Mouse (Mus musculus) forebrain, embryonic 15.5 days (tissue): ENCODE results near the gene Pdlim4. TPM values are rescaled to one million over a fixed set of nuclear protein-coding genes. Genes with fewer than 3 reads are reported as not detected.
"Not testable (repeated sequence)": the region's sequence is repeated elsewhere in the genome, so short reads cannot be mapped to it uniquely, and the experiment has no call there.

Experiments used
- ATAC-seq: fragments of 200-750 bp; cut with Nextera tagmentation; replicated peaks from 2 replicates; pipeline ENCODE4 v1.8.0; 2017; ENCODE audit warnings: mild to moderate bottlenecking, moderate TSS enrichment, moderate library complexity
- H3K27ac ChIP-seq: fragments of 300-500 bp; sonication (generic); replicated peaks from 2 replicates; pipeline ENCODE4 v1.5.1; 2015; ENCODE audit warnings: mild to moderate bottlenecking, inconsistent platforms
- H3K27me3 ChIP-seq: fragments of 300-500 bp; sonication (generic); 2 replicates; pipeline ENCODE4 v1.6.1; 2015; ENCODE audit warnings: inconsistent platforms
- H3K36me3 ChIP-seq: fragments of 300-500 bp; sonication (generic); 2 replicates; pipeline ENCODE4 v1.6.1; 2015; ENCODE audit warnings: mild to moderate bottlenecking, inconsistent platforms
- H3K4me1 ChIP-seq: fragments of 300-500 bp; sonication (generic); 2 replicates; pipeline ENCODE4 v1.6.1; 2015; ENCODE audit warnings: inconsistent platforms
- H3K4me2 ChIP-seq: fragments of 300-500 bp; sonication (generic); replicated peaks from 2 replicates; pipeline ENCODE4 v1.6.1; 2015; ENCODE audit warnings: mild to moderate bottlenecking, inconsistent platforms
- H3K4me3 ChIP-seq: fragments of 300-500 bp; sonication (generic); 2 replicates; pipeline ENCODE4 v1.5.1; 2015; ENCODE audit warnings: mild to moderate bottlenecking, inconsistent platforms
- H3K9ac ChIP-seq: fragments of 300-500 bp; sonication (generic); replicated peaks from 2 replicates; pipeline ENCODE4 v1.6.1; 2015; ENCODE audit warnings: mild to moderate bottlenecking, inconsistent platforms
- H3K9me3 ChIP-seq: fragments of 300-500 bp; sonication (generic); 2 replicates; pipeline ENCODE4 v1.6.1; 2016; ENCODE audit warnings: inconsistent platforms
- WGBS: fragments of 180-500 bp; shearing (Covaris S2); methylation state at CpG from one replicate; pipeline ENCODE4 v1.1.7; 2015; ENCODE audit warnings: mixed read lengths; 5-methylcytosine and 5-hydroxymethylcytosine counted together
- polyA plus RNA-seq: library from polyadenylated mRNA; unstranded; fragments of >200 nt; fragmentation: Nextera tagmentation; extraction: Ambion mirVana; gene quantifications from 2 replicates; pipeline ENCODE4 v1.2.1, GENCODE M21; 2015

Gene Pdlim4
- polyA plus RNA-seq, 1 experiment from 2014 or later: 42.8 TPM

DNA sequence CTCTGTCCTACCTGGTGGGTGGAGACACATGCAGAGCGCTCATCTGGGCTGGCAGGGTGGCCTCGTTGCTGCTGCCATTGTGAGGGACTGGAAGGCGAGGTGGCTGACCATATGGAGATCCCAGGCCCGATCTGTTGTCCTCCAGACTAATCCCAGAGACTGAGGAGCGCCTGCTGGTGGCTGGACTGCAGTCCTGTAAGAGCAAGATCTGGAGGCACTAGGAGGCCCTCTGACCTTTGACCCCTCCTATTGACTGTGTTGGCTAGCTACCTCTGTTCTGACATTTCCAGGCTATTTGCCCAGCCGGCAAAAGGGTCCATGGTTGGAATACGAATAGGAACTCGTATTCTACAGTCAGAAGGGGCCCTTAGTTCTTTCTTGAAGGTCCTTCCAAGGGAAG, 12.7 kb downstream of the Pdlim4 start:
- 33% methylated on average over 8 of the region's 8 CpGs for WGBS
- Histone ChIP-seq H3K4me2 (no peak overlapping the region), H3K9me3 (no peaks in the 10 kb centered on the region), H3K27me3 (no peaks in the 10 kb centered on the region), H3K27ac (no peak overlapping the region), H3K36me3 (no peaks in the 10 kb centered on the region), H3K4me3 (no peak overlapping the region), H3K4me1 (peaks cover 28% of the 10 kb centered on the region), H3K9ac (no peak overlapping the region)
- no peak for ATAC-seq

DNA sequence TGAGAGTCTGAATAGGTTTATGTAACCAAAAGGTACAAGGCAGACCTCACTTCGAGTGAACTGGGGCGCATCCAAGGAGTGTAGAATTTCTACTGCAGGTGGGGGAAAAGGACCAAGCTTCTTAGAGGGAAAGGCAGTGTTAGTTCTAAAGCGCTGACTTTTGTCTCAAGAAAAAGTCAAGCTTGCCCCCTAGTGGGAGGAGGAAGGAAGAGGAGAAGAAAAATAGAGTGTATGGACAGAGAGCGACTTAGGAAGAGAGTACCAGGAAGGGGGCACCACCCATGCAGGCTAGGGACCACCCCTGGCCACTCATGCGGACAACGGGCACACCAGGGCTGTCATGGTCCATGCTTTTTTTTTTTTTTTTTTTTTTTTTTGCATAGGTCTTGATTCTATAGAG, 14.6 kb downstream of the Pdlim4 start:
- no peak overlapping the region for H3K4me2 ChIP-seq
- peaks cover 22% of the 10 kb centered on the region for H3K4me1 ChIP-seq
- H3K9ac ChIP-seq: no peak overlapping the region
- no peaks in the 10 kb centered on the region for H3K27me3 ChIP-seq
- no peaks in the 10 kb centered on the region for H3K9me3 ChIP-seq
- no peak for ATAC-seq
- 46% methylated on average over 6 of the region's 6 CpGs for WGBS
- no peak overlapping the region for H3K27ac ChIP-seq
- H3K4me3 ChIP-seq: no peak overlapping the region
- no peaks in the 10 kb centered on the region for H3K36me3 ChIP-seq

DNA sequence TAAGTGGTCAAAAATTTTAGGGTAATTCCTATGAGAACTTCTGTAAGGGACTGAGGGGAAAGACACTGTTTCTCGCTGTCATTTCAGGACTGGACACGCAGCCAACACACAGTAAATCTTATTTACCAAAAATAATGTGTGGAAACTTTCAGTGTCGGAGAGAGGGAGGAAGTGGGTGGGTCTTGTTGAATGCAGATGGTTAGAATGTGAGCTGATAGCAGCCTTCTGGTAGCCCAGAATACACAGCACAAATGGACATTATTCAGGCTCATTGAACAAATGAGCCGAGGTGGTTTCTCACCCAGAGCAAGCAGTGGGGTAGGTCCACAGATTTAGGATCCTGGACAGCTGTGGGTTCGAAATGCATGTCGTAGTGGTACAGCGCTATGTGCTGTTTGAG, 15.7 kb downstream of the Pdlim4 start:
- H3K9me3 ChIP-seq: no peaks in the 10 kb centered on the region
- H3K4me1 ChIP-seq: peaks cover 10% of the 10 kb centered on the region
- no peak for ATAC-seq
- H3K4me3 ChIP-seq: no peak overlapping the region
- H3K4me2 ChIP-seq: no peak overlapping the region
- 90% methylated on average over 7 of the region's 7 CpGs for WGBS
- no peaks in the 10 kb centered on the region for H3K27me3 ChIP-seq
- no peak overlapping the region for H3K27ac ChIP-seq
- H3K36me3 ChIP-seq: no peaks in the 10 kb centered on the region
- H3K9ac ChIP-seq: no peak overlapping the region

DNA sequence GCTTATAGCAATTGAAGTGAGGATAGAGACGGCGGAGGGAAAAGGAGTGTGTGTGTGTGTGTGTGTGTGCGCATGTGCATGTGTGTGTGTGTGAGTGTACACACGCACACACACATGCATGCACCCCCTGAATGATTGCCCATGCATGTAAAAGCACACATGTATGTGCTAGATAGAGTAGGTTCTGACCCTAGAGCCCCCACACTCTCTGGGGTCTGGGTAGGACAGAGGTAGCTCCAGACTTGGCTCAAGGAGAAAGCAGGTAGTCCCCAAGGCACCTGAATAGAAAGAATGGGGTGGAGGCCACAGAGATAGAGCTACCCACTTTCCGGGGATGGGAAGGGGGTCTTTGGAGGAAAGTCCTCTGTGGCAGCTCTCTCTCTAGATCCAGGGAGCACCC, 16.7 kb downstream of the Pdlim4 start:
- H3K27ac ChIP-seq: no peak overlapping the region
- peaks cover under 1% of the 10 kb centered on the region for H3K4me1 ChIP-seq
- no peaks in the 10 kb centered on the region for H3K27me3 ChIP-seq
- H3K36me3 ChIP-seq: no peaks in the 10 kb centered on the region
- H3K9me3 ChIP-seq: no peaks in the 10 kb centered on the region
- ATAC-seq: no peak
- no peak overlapping the region for H3K9ac ChIP-seq
- H3K4me2 ChIP-seq: no peak overlapping the region
- no peak overlapping the region for H3K4me3 ChIP-seq
- WGBS: 89% methylated on average over 5 of the region's 5 CpGs

DNA sequence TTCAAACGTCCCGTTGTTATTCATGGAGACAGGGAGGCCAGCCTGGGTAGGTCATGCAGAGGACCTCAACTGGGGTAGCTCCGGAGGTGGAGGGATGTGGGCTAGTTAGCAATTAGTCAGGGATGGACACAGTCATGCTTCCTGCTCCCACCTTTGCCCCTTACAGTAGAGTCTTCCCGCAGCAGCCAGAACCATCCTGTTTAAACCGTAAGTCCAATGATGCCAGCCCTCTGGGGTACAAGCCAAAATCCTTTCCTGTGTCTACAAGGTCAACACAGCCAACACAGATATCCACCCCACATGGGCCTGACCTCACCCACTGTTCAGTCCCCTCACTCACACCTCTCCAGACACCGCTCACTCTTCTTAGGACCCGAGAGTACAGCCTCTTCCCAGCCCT, 17.7 kb downstream of the Pdlim4 start:
- 88% methylated on average over 7 of the region's 7 CpGs for WGBS
- H3K4me3 ChIP-seq: no peak overlapping the region

DNA sequence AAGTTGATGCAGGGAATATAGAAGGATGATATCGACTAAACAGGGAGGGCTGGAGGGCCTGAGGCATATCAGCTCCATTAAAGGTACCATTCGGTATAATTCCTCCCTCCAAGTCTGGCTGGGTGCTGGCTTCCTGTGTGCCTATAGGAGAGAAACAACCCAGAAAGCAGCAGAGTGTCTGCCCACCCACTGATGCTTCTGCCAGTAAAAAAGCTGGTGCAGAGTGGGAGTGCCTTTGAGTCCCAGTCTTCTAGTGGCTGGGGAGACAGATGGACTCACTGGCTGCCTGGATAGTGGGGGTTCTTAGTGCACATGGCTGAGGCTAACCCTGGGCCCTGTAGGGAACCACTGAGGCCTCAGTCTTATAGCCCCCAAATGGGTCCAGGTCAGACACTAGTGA, 18.6 kb downstream of the Pdlim4 start:
- no peak overlapping the region for H3K4me3 ChIP-seq
- WGBS: 79% methylated on average over 2 of the region's 2 CpGs
- ATAC-seq: no peak
- H3K36me3 ChIP-seq: no peaks in the 10 kb centered on the region
- H3K9me3 ChIP-seq: no peaks in the 10 kb centered on the region
- H3K4me2 ChIP-seq: no peak overlapping the region
- no peak overlapping the region for H3K27ac ChIP-seq
- H3K27me3 ChIP-seq: no peaks in the 10 kb centered on the region
- no peaks in the 10 kb centered on the region for H3K4me1 ChIP-seq
- H3K9ac ChIP-seq: no peak overlapping the region

More for the DNA sequence above, 17.7 kb downstream of the Pdlim4 start:
- no peaks in the 10 kb centered on the region for H3K4me1 ChIP-seq
- no peak overlapping the region for H3K27ac ChIP-seq
- no peak overlapping the region for H3K9ac ChIP-seq
- H3K27me3 ChIP-seq: no peaks in the 10 kb centered on the region
- H3K9me3 ChIP-seq: no peaks in the 10 kb centered on the region
- no peak for ATAC-seq
- H3K36me3 ChIP-seq: no peaks in the 10 kb centered on the region
- no peak overlapping the region for H3K4me2 ChIP-seq

GRCm38 (mm10) chr11:54040676-54041075, 28.1 kb downstream of the Pdlim4 start:
- Histone ChIP-seq H3K27me3 (no peaks in the 10 kb centered on the region), H3K4me1 (no peaks in the 10 kb centered on the region), H3K4me3 (no peak overlapping the region), H3K9me3 (no peaks in the 10 kb centered on the region), H3K9ac (no peak overlapping the region), H3K36me3 (no peaks in the 10 kb centered on the region), H3K27ac (no peak overlapping the region), H3K4me2 (no peak overlapping the region)
- no peak for ATAC-seq
- WGBS: 91% methylated on average over 6 of the region's 6 CpGs

- not testable (repeated sequence) for H3K36me3 ChIP-seq, H3K4me2 ChIP-seq, H3K27me3 ChIP-seq, H3K4me3 ChIP-seq, ATAC-seq, H3K27ac ChIP-seq, H3K9me3 ChIP-seq, H3K4me1 ChIP-seq, H3K9ac ChIP-seq
- WGBS: 94% methylated on average over 1 of the region's 3 CpGs
These were observed 35.9 kb downstream of the Pdlim4 start for GRCm38 (mm10) chr11:54032872-54033271.

- Histone ChIP-seq H3K4me1 (peaks cover 13% of the 10 kb centered on the region), H3K27me3 (peaks cover 7% of the 10 kb centered on the region; the same call in 1 of the 2 replicates), H3K27ac (no peak overlapping the region), H3K4me2 (peak overlapping the region; percentile 97), H3K9me3 (no peaks in the 10 kb centered on the region), H3K9ac (no peak overlapping the region), H3K36me3 (no peaks in the 10 kb centered on the region), H3K4me3 (peak overlapping the region; percentile 56; the same call in 1 of the 2 replicates)
- ATAC-seq: no peak
- WGBS: 78% methylated on average over 4 of the region's 4 CpGs
These were observed 39.8 kb downstream of the Pdlim4 start for GRCm38 (mm10) chr11:54028997-54029396.

DNA sequence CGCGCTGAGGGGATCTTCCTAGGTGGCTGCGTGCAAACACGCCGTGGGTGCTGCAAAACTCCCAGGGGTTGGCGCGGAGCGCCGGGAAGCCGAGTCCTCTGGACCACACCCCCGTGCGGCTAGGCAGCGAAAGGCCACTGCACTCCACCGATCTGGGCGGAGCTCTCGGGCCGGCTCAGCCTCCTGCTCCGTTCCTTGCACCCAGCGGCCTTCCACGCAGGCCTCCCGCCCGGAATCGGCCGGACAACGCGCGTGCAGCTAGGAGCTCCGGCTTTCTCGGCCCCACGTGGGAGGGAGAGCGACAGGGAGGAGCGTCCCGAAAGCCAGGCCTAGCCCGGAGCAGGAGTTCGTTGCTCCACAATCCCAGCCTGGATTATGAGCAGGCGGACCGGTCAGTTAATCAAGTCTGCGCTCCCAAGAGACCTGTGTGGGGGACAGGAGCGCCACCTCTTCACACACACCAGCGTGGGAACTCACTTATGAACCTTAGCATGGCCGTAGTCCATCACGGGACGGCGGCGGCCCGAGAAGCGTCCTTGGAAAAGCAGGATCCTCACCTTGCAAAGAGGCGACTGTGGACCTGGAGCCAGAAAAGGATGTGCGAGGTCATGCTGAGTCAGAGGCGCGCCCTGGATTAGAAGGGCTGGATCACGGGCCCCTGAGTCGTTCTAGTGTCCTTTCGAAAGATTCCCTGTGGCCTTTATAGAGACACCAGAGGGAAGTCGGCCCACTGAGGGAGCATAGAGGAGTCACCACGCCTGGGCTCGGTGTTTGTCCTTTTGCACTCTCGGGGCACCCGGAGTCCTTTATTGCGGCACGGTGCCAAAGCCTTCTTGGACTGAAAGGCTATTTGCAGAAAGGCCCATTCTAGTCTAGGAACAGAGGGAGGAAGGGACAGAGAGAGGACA, 40.5 kb downstream of the Pdlim4 start, which contains the start of gene Slc22a4:
Gene Slc22a4, minus strand, starts transcription at position 47 of the 908 bp plus-strand sequence.
- no peak within 1 kb of the TSS for H3K27ac ChIP-seq
- H3K36me3 ChIP-seq: no peaks in the 10 kb centered on the region
- H3K27me3 ChIP-seq: peaks cover 7% of the 10 kb centered on the region; the same call in 1 of the 2 replicates
- peak; percentile 85 for ATAC-seq
- H3K4me1 ChIP-seq: peaks cover 13% of the 10 kb centered on the region
- peak within 1 kb of the TSS; percentile 97 for H3K4me2 ChIP-seq
- 1% methylated on average over 60 of the region's 61 CpGs for WGBS
- H3K9ac ChIP-seq: peak within 1 kb of the TSS; percentile 67
- peak within 1 kb of the TSS; percentile 56 for H3K4me3 ChIP-seq
- H3K9me3 ChIP-seq: no peaks in the 10 kb centered on the region

GRCm38 (mm10) chr11:54027131-54028043, 41.4 kb downstream of the Pdlim4 start:
- no peak overlapping the region for H3K27ac ChIP-seq
- peak overlapping the region; percentile 56 for H3K4me3 ChIP-seq
- peaks cover 7% of the 10 kb centered on the region; the same call in 1 of the 2 replicates for H3K27me3 ChIP-seq
- H3K4me1 ChIP-seq: peaks cover 13% of the 10 kb centered on the region
- 14% methylated on average over 31 of the region's 31 CpGs for WGBS
- no peaks in the 10 kb centered on the region for H3K36me3 ChIP-seq
- H3K4me2 ChIP-seq: peak overlapping the region; percentile 97
- H3K9ac ChIP-seq: peak overlapping the region; percentile 67
- no peak; the same call in 1 of the 2 replicates for ATAC-seq
- H3K9me3 ChIP-seq: no peaks in the 10 kb centered on the region
